Mouse (Mus musculus) intestine, embryonic 16.5 days (tissue): ENCODE data around the gene Olfr958. TPM values are rescaled to one million over a fixed set of nuclear protein-coding genes. Genes with fewer than 3 reads are reported as not detected.

Experiments
- ATAC-seq: fragments of 200-750 bp; cut with Nextera tagmentation; 2 replicates; pipeline ENCODE4 v1.8.0; 2017; ENCODE audit warnings: moderate TSS enrichment, moderate library complexity
- H3K27ac ChIP-seq: fragments of 300-500 bp; sonication (generic); 2 replicates; pipeline ENCODE4 v1.5.1; 2014; ENCODE audit warnings: mild to moderate bottlenecking, low read length
- H3K27me3 ChIP-seq: fragments of 300-500 bp; sonication (generic); replicated peaks from 2 replicates; pipeline ENCODE4 v1.6.1; 2014; ENCODE audit warnings: low read length, control low read depth, mixed read lengths; ENCODE audit not compliant: control insufficient read depth, insufficient read depth
- H3K36me3 ChIP-seq: fragments of 300-500 bp; sonication (generic); 2 replicates; pipeline ENCODE4 v1.6.1; 2014; ENCODE audit warnings: low read length, control low read depth; ENCODE audit not compliant: control insufficient read depth, insufficient read depth
- H3K4me1 ChIP-seq: fragments of 300-500 bp; sonication (generic); 2 replicates; pipeline ENCODE4 v1.6.1; 2014; ENCODE audit warnings: low read length, control low read depth, mixed read lengths; ENCODE audit not compliant: control insufficient read depth, insufficient read depth
- H3K4me2 ChIP-seq: fragments of 300-500 bp; sonication (generic); 2 replicates; pipeline ENCODE4 v1.6.1; 2014; ENCODE audit warnings: low read depth, low read length, control low read depth
- H3K4me3 ChIP-seq: fragments of 300-500 bp; sonication (generic); 2 replicates; pipeline ENCODE4 v1.5.1; 2014; ENCODE audit warnings: mild to moderate bottlenecking, low read length
- H3K9ac ChIP-seq: fragments of 300-500 bp; sonication (generic); 2 replicates; pipeline ENCODE4 v1.6.1; 2014; ENCODE audit warnings: low read depth, low read length
- H3K9me3 ChIP-seq: fragments of 300-500 bp; sonication (generic); 2 replicates; pipeline ENCODE4 v1.6.1; 2016; ENCODE audit warnings: low read length, control low read depth; ENCODE audit not compliant: control insufficient read depth
- WGBS: fragments of 180-500 bp; shearing (Covaris S2); extraction: QIAGEN DNeasy Blood & Tissue Kit; methylation state at CpG from one replicate; pipeline ENCODE4 v1.1.7; 2014; 5-methylcytosine and 5-hydroxymethylcytosine counted together
- polyA plus RNA-seq: library from polyadenylated mRNA; unstranded; fragments of >200 nt; fragmentation: Nextera tagmentation; extraction: Ambion mirVana; gene quantifications from 2 replicates; pipeline ENCODE4 v1.2.1, GENCODE M21; 2015

The Olfr958 gene
- not detected in 2 replicates for polyA plus RNA-seq

DNA sequence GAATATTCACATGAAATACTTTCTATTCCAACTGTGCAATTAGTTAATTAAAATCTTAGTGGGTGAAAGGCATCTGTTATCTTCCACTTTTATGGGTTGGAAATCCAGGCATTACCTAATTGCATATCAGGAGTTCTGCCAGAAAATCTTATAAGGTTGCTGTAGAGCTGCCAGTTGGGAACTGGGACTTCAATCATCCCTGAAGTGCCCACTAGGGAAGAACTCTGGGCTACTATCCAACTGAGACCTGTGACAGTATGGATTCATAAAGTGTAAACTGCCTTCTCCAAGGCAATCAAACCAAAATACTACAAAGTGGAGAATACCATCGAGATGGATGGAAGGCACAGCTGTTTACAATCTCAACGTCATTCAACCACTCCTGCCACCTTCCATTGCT, at the start of gene Olfr958:
Gene Olfr958, minus strand, starts transcription at position 109 of the 400 bp plus-strand sequence.
- Histone ChIP-seq H3K27ac (no peak within 1 kb of the TSS), H3K36me3 (no peaks in the 10 kb centered on the region), H3K9ac (no peak within 1 kb of the TSS), H3K9me3 (no peaks in the 10 kb centered on the region), H3K27me3 (no peaks in the 10 kb centered on the region), H3K4me3 (no peak within 1 kb of the TSS), H3K4me2 (no peak within 1 kb of the TSS), H3K4me1 (no peaks in the 10 kb centered on the region)
- WGBS = 60% methylated on average over 2 of the region's 2 CpGs
- ATAC-seq = no peak

GRCm38 (mm10) chr9:39603333-39603845, 49.5 kb upstream of the Olfr958 start:
- H3K36me3 ChIP-seq = no peaks in the 10 kb centered on the region
- peaks cover 6% of the 10 kb centered on the region; the same call in 1 of the 2 replicates for H3K4me1 ChIP-seq
- peak overlapping the region; percentile 79 for H3K4me2 ChIP-seq
- peak overlapping the region; percentile 40 for H3K9ac ChIP-seq
- H3K27me3 ChIP-seq = no peaks in the 10 kb centered on the region
- WGBS = 1% methylated on average over 9 of the region's 9 CpGs
- H3K9me3 ChIP-seq = no peaks in the 10 kb centered on the region
- peak overlapping the region; percentile 46 for H3K4me3 ChIP-seq
- H3K27ac ChIP-seq = no peak overlapping the region
- ATAC-seq = peak; percentile 87

- H3K9ac ChIP-seq = peak overlapping the region; percentile 40
- H3K27ac ChIP-seq = no peak overlapping the region
- H3K4me1 ChIP-seq = peaks cover 6% of the 10 kb centered on the region; the same call in 1 of the 2 replicates
- H3K4me2 ChIP-seq = peak overlapping the region; percentile 79
- peak overlapping the region; percentile 46 for H3K4me3 ChIP-seq
- H3K36me3 ChIP-seq = no peaks in the 10 kb centered on the region
- H3K27me3 ChIP-seq = no peaks in the 10 kb centered on the region
- peak; percentile 83 for ATAC-seq
- no peaks in the 10 kb centered on the region for H3K9me3 ChIP-seq
- under 1% methylated on average over 19 of the region's 19 CpGs for WGBS
Measured at GRCm38 (mm10) chr9:39602536-39603332, 48.9 kb upstream of the Olfr958 start.

DNA sequence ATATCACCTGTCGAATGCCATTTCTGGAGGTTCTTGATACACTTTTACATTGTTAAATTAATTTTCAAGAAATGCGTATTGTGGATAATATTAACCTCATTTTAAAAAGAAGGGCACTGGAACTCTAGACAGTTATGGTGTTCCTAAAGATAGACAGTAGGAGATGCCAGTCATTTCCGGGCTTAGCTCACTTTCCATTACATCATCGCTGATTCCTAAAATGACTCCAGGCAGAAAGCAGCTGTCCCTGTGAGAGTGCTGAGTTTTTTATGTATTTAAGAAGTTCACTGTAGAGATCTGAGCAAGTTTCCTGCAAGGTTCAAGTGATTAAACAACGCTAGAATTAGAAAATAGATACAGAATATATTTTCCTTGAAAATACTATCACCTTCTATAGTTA, 23.2 kb upstream of the Olfr958 start:
- no peak overlapping the region for H3K4me2 ChIP-seq
- 84% methylated on average over 5 of the region's 5 CpGs for WGBS
- H3K27ac ChIP-seq = no peak overlapping the region
- no peaks in the 10 kb centered on the region for H3K36me3 ChIP-seq
- no peaks in the 10 kb centered on the region for H3K27me3 ChIP-seq
- ATAC-seq = no peak
- H3K4me1 ChIP-seq = no peaks in the 10 kb centered on the region
- no peak overlapping the region for H3K9ac ChIP-seq
- no peaks in the 10 kb centered on the region for H3K9me3 ChIP-seq
- H3K4me3 ChIP-seq = no peak overlapping the region

- no peaks in the 10 kb centered on the region for H3K9me3 ChIP-seq
- no peak within 1 kb of the TSS for H3K4me3 ChIP-seq
- H3K27ac ChIP-seq = no peak within 1 kb of the TSS
- ATAC-seq = no peak
- WGBS = 79% methylated on average over 3 of the region's 3 CpGs
- no peaks in the 10 kb centered on the region for H3K27me3 ChIP-seq
- H3K36me3 ChIP-seq = no peaks in the 10 kb centered on the region
- no peak within 1 kb of the TSS for H3K9ac ChIP-seq
- H3K4me2 ChIP-seq = no peak within 1 kb of the TSS
- no peaks in the 10 kb centered on the region for H3K4me1 ChIP-seq
Measured at GRCm38 (mm10) chr9:39575469-39575868, 21.6 kb upstream of the Olfr958 start, which contains the start of gene Olfr959. Gene Olfr959 (minus strand): TSS chr9:39575569.

DNA sequence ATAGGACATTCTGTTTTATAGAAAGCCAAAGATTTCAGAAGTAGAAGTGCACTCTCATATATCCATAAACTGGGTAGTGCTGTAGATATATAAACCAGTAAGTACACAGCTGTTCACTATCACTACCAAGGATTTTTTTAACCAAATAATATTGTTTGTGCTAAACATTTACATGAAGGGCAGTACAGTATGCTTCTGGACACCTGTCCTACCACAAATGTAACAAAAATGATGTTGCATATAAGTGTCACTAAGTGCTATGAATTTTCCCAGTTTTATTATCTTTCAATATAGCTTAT, 4.4 kb upstream of the Olfr958 start:
- no peaks in the 10 kb centered on the region for H3K4me1 ChIP-seq
- no peak for ATAC-seq
- H3K4me2 ChIP-seq = no peak overlapping the region
- H3K27ac ChIP-seq = no peak overlapping the region
- H3K36me3 ChIP-seq = no peaks in the 10 kb centered on the region
- H3K9me3 ChIP-seq = no peaks in the 10 kb centered on the region
- no peak overlapping the region for H3K4me3 ChIP-seq
- H3K9ac ChIP-seq = no peak overlapping the region
- H3K27me3 ChIP-seq = no peaks in the 10 kb centered on the region

- no peak overlapping the region for H3K4me2 ChIP-seq
- H3K36me3 ChIP-seq = no peaks in the 10 kb centered on the region
- H3K4me1 ChIP-seq = no peaks in the 10 kb centered on the region
- H3K9ac ChIP-seq = no peak overlapping the region
- no peak for ATAC-seq
- WGBS = 53% methylated on average over 3 of the region's 3 CpGs
- H3K27ac ChIP-seq = no peak overlapping the region
- H3K9me3 ChIP-seq = no peaks in the 10 kb centered on the region
- no peaks in the 10 kb centered on the region for H3K27me3 ChIP-seq
- no peak overlapping the region for H3K4me3 ChIP-seq
Measured at GRCm38 (mm10) chr9:39557529-39558348, 3.9 kb upstream of the Olfr958 start.

- H3K36me3 ChIP-seq = no peaks in the 10 kb centered on the region
- 64% methylated on average over 5 of the region's 5 CpGs for WGBS
- H3K9me3 ChIP-seq = no peaks in the 10 kb centered on the region
- H3K4me3 ChIP-seq = no peak overlapping the region
- no peaks in the 10 kb centered on the region for H3K4me1 ChIP-seq
- ATAC-seq = no peak
- H3K27ac ChIP-seq = no peak overlapping the region
- no peak overlapping the region for H3K9ac ChIP-seq
- no peak overlapping the region for H3K4me2 ChIP-seq
- H3K27me3 ChIP-seq = no peaks in the 10 kb centered on the region
Measured at GRCm38 (mm10) chr9:39550806-39551205, 3.0 kb downstream of the Olfr958 start.

DNA sequence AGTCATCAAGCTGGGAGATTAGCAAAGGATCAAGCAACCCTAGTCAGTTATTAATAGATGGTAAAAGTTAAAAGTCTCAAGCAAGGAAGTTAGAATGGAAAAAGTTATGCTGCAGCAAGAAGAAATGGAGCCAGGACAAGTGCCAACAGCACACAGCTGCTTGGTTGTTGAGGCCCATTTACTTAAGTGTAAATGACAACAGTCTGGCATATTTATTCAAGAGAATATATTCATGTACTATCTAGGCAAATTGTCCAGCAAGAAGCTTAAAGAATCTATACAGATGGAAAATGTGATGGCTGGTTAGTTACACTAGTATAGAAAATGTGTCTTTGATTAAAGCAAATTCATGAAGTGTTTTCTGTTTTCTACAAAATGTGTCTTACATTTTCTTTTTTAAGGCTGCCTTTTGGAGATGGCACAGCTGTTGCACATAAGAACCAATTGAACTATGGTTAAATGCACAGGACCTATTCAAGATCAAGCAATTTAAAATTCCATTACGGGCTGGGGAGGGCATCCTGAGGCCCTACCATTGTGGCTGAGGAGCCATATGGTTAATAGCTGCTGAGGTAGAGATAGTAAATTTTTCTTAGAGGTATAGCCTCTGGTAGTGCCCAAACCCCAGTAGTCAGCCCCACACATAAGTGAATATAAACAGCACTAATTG, 30.1 kb downstream of the Olfr958 start:
- Histone ChIP-seq H3K4me2 (no peak overlapping the region), H3K27me3 (no peaks in the 10 kb centered on the region), H3K9ac (no peak overlapping the region), H3K4me3 (no peak overlapping the region), H3K9me3 (no peaks in the 10 kb centered on the region), H3K4me1 (no peaks in the 10 kb centered on the region), H3K36me3 (no peaks in the 10 kb centered on the region), H3K27ac (no peak overlapping the region)
- 76% methylated on average over 1 of the region's 1 CpGs for WGBS
- ATAC-seq = no peak
